Mouse (Mus musculus) liver, postnatal 0 days (tissue): ENCODE data around the gene Pde4c. TPM values are rescaled to one million over a fixed set of nuclear protein-coding genes. Genes with fewer than 3 reads are reported as not detected.

Experiments
- ATAC-seq: fragments of 200-750 bp; cut with Nextera tagmentation; 2 replicates; pipeline ENCODE4 v1.8.0; 2017; ENCODE audit warnings: mild to moderate bottlenecking, moderate library complexity
- DNase-seq: peaks from one replicate; pipeline ENCODE4 v3.0.0-alpha.2; 2016
- H3K27ac ChIP-seq: fragments of 300-500 bp; sonication (generic); 2 replicates; pipeline ENCODE4 v1.5.1; 2014; ENCODE audit warnings: antibody characterized with exemption, moderate library complexity, mild to moderate bottlenecking, low read depth
- H3K27me3 ChIP-seq: fragments of 300-500 bp; sonication (generic); 2 replicates; pipeline ENCODE4 v1.6.1; 2014; ENCODE audit warnings: low read length, control low read depth, mixed read lengths; ENCODE audit not compliant: insufficient read depth
- H3K36me3 ChIP-seq: fragments of 300-500 bp; sonication (generic); replicated peaks from 2 replicates; pipeline ENCODE4 v1.6.1; 2014; ENCODE audit warnings: mild to moderate bottlenecking, control low read depth, low read length, moderate library complexity, mixed read lengths; ENCODE audit not compliant: insufficient read depth
- H3K4me1 ChIP-seq: fragments of 300-500 bp; sonication (generic); 2 replicates; pipeline ENCODE4 v1.6.1; 2014; ENCODE audit warnings: antibody characterized with exemption, mild to moderate bottlenecking, control low read depth; ENCODE audit not compliant: insufficient read depth
- H3K4me2 ChIP-seq: fragments of 300-500 bp; sonication (generic); 2 replicates; pipeline ENCODE4 v1.6.1; 2014; ENCODE audit warnings: low read depth, mild to moderate bottlenecking, low read length, moderate library complexity, mixed read lengths
- H3K4me3 ChIP-seq: fragments of 300-500 bp; sonication (generic); 2 replicates; pipeline ENCODE4 v1.5.1; 2014; ENCODE audit warnings: low read depth, low read length
- H3K9ac ChIP-seq: fragments of 300-500 bp; sonication (generic); replicated peaks from 2 replicates; pipeline ENCODE4 v1.6.1; 2014; ENCODE audit warnings: mild to moderate bottlenecking, moderate library complexity
- H3K9me3 ChIP-seq: fragments of 300-500 bp; sonication (generic); 2 replicates; pipeline ENCODE4 v1.6.1; 2016; ENCODE audit warnings: mild to moderate bottlenecking, control low read depth, low read length, mixed read lengths
- CTCF ChIP-seq: sonication (generic); IDR thresholded peaks from 2 replicates; pipeline ENCODE4 v1.5.1; 2016; ENCODE audit warnings: antibody characterized with exemption, low read depth
- EP300 ChIP-seq: IDR thresholded peaks from 2 replicates; pipeline ENCODE4 v1.6.1; 2016; ENCODE audit warnings: antibody characterized with exemption, low read depth, mild to moderate bottlenecking
- whole genome bisulfite sequencing: fragments of 180-500 bp; shearing (Covaris S2); extraction: QIAGEN DNeasy Blood & Tissue Kit; methylation state at CpG from one replicate; pipeline ENCODE4 v1.1.7; 2014; ENCODE audit not compliant: insufficient replicate concordance; 5-methylcytosine and 5-hydroxymethylcytosine counted together
- polyA plus RNA-seq: library from polyadenylated mRNA; unstranded; fragments of >200 nt; fragmentation: Nextera tagmentation; extraction: Ambion mirVana; gene quantifications from 2 replicates; pipeline ENCODE4 v1.2.1, GENCODE M21; 2015

The Pde4c gene
- polyA plus RNA-seq, 1 experiment from 2014 or later, result 1.6 TPM

DNA sequence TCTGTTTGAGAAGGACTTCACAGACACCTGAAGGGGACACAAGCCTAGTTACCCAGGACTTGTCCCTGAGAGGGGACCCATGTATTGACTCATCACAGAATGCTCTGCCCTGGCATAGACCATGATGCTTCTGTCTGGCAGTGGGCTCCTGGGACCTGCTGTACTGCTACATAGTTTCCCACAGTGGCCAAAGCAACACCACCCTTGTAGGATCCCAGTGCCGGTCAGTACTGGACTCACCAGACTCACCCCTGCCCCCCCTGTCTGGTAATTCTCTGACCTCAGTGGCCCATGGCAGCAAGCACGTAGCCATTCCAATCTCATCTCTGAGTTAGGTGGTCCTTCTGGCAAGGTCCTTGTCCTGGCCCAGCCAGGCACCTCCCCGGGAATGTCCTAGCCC is 35.4 kb upstream of the Pde4c start:
- ATAC-seq, result no peak
- Histone ChIP-seq H3K27me3 (no peaks in the 10 kb centered on the region), H3K36me3 (no peaks in the 10 kb centered on the region), H3K9me3 (no peaks in the 10 kb centered on the region), H3K4me1 (peaks cover 6% of the 10 kb centered on the region; the same call in 1 of the 2 replicates), H3K9ac (no peak overlapping the region), H3K4me2 (no peak overlapping the region), H3K4me3 (no peak overlapping the region), H3K27ac (no peak overlapping the region)
- DNase-seq, result no peak
- WGBS, result 79% methylated on average over 3 of the region's 3 CpGs
- TF ChIP-seq CTCF (no peak), EP300 (no peak)

GRCm38 (mm10) chr8:70689892-70690390 is 33.6 kb upstream of the Pde4c start:
- Histone ChIP-seq H3K4me2 (no peak overlapping the region), H3K27ac (no peak overlapping the region), H3K9me3 (no peaks in the 10 kb centered on the region), H3K27me3 (no peaks in the 10 kb centered on the region), H3K36me3 (no peaks in the 10 kb centered on the region), H3K9ac (no peak overlapping the region), H3K4me1 (peaks cover 13% of the 10 kb centered on the region), H3K4me3 (no peak overlapping the region)
- no peak for TF ChIP-seq EP300
- TF ChIP-seq CTCF, result no peak
- WGBS, result 73% methylated on average over 5 of the region's 5 CpGs
- ATAC-seq (no peak), DNase-seq (no peak)

DNA sequence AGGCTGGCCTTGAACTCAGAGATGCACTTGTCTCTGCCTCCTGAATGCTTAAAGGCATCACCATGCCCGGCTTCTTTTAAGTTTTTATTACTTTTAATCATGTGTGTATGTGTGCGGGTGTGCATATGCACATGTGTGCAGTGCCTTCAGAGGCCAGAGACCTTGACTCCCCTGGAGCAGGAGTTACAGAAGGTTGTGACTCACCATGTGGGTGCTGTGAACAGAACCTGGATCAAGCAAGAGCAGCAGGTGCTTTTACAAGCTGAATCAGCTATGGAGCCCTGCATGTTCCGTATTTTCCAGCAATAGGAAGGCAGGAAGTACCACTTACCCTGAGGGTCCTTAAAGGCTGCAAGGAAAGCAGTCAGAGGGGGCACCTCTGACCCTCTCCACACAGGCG is 32.3 kb upstream of the Pde4c start:
- no peak overlapping the region for H3K4me3 ChIP-seq

GRCm38 (mm10) chr8:70691727-70692231 is 31.7 kb upstream of the Pde4c start:
- Histone ChIP-seq H3K4me1 (peaks cover 31% of the 10 kb centered on the region), H3K27ac (no peak overlapping the region), H3K36me3 (no peaks in the 10 kb centered on the region), H3K4me2 (peak overlapping the region; percentile 28; the same call in 1 of the 2 replicates), H3K9me3 (no peaks in the 10 kb centered on the region), H3K4me3 (no peak overlapping the region), H3K9ac (no peak overlapping the region), H3K27me3 (no peaks in the 10 kb centered on the region)
- WGBS, result 16% methylated on average over 20 of the region's 20 CpGs
- ATAC-seq (no peak), DNase-seq (no peak)
- TF ChIP-seq CTCF, result no peak
- TF ChIP-seq EP300, result no peak

More for the DNA sequence above, 32.3 kb upstream of the Pde4c start:
- no peaks in the 10 kb centered on the region for H3K27me3 ChIP-seq
- no peak overlapping the region for H3K9ac ChIP-seq
- WGBS, result 83% methylated on average over 4 of the region's 4 CpGs
- no peak overlapping the region for H3K27ac ChIP-seq
- TF ChIP-seq CTCF (no peak), EP300 (no peak)
- peaks cover 26% of the 10 kb centered on the region for H3K4me1 ChIP-seq
- no peaks in the 10 kb centered on the region for H3K36me3 ChIP-seq
- ATAC-seq (no peak), DNase-seq (no peak)
- no peak overlapping the region for H3K4me2 ChIP-seq
- no peaks in the 10 kb centered on the region for H3K9me3 ChIP-seq

- Histone ChIP-seq H3K4me2 (no peak overlapping the region), H3K4me3 (no peak overlapping the region), H3K36me3 (no peaks in the 10 kb centered on the region), H3K27me3 (no peaks in the 10 kb centered on the region), H3K9ac (no peak overlapping the region), H3K4me1 (peaks cover 45% of the 10 kb centered on the region), H3K27ac (no peak overlapping the region), H3K9me3 (no peaks in the 10 kb centered on the region)
- TF ChIP-seq EP300 (no peak), CTCF (no peak)
- WGBS, result 30% methylated on average over 5 of the region's 5 CpGs
- no peak for DNase-seq
- no peak for ATAC-seq
These were observed 29.9 kb upstream of the Pde4c start for GRCm38 (mm10) chr8:70693636-70694035.

- Histone ChIP-seq H3K27me3 (no peaks in the 10 kb centered on the region), H3K27ac (peak overlapping the region; percentile 99), H3K4me3 (peak overlapping the region; percentile 5; the same call in 1 of the 2 replicates), H3K9ac (peak overlapping the region; percentile 57), H3K4me2 (peak overlapping the region; percentile 65), H3K4me1 (peaks cover 45% of the 10 kb centered on the region), H3K9me3 (no peaks in the 10 kb centered on the region), H3K36me3 (no peaks in the 10 kb centered on the region)
- no peak for ATAC-seq
- 15% methylated on average over 32 of the region's 32 CpGs for WGBS
- DNase-seq, result peak; percentile 78
- TF ChIP-seq EP300 (peak; percentile 33; the same call in 1 of the 2 replicates), CTCF (0 out of 2 replicates have a peak, but pooled peaks have one; percentile 5)
These were observed 28.1 kb upstream of the Pde4c start for GRCm38 (mm10) chr8:70695318-70696018.
